Mouse (Mus musculus) thymus, adult 18-20 months (tissue): ENCODE data around the gene Psg16.

ENCODE experiments used
- DNase-seq, 2 experiments: peaks; one replicate each; pipeline ENCODE4 v3.0.0; 2022; ENCODE audit warnings: mixed read lengths in 2 of 2

Gene Psg16

DNA sequence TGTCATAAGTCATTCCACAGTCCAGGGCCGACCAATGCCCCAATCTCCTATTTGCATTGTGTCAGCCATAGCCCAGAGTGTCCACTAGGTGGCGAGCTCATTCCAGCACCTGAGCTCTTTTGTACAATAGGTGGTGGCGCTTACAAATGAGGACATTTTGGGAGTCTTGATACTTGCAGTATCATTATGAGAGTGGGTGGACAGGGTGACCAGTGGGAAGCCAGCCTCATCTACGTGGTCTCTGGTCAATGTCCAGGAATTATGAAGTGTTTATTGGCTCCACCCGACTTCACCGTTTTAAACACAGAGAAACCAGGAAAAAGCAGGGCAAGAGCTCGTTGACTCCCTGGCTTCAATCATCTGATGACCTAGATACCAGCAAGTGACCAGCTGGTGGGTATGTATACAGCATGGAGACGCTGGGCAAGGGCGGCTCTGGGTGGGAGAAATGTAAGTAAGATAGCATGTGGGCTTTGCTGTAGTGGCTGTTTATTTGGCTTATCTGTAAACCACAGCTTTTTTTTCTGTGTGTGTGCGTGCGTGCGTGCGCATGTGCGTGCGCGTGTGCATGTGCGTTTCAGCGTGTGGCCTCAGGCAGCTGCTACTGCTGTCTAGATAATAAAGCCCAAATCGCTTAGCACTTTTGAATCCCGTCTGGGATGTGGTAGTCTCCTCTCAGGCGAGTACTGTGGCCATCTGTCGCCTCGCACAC, at the start of gene Psg16:
Gene Psg16 (plus strand): TSS at position 137 of the 712 bp plus-strand sequence.
- DNase-seq: no peak

DNA sequence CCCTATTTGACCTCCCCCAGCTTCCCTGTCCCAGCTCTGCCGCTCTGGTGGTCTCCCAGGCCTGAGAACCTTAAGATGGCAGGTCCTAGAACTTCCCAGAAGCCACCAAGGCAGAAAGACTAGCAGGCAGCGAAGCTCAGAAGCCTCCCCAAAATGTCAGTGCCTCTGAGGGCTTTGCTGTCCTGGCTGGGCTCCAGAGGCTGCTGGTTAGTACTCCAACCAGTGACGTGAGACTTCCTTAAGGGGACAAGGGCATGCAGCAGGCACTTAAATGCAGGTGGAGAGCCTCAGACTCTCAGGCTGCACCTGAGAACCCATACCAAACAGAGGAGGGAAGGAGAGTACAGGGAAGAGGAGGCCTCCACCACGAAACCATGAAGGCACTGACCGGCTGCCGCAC, 49.7 kb upstream of the Psg16 start:
- DNase-seq: no peak

DNA sequence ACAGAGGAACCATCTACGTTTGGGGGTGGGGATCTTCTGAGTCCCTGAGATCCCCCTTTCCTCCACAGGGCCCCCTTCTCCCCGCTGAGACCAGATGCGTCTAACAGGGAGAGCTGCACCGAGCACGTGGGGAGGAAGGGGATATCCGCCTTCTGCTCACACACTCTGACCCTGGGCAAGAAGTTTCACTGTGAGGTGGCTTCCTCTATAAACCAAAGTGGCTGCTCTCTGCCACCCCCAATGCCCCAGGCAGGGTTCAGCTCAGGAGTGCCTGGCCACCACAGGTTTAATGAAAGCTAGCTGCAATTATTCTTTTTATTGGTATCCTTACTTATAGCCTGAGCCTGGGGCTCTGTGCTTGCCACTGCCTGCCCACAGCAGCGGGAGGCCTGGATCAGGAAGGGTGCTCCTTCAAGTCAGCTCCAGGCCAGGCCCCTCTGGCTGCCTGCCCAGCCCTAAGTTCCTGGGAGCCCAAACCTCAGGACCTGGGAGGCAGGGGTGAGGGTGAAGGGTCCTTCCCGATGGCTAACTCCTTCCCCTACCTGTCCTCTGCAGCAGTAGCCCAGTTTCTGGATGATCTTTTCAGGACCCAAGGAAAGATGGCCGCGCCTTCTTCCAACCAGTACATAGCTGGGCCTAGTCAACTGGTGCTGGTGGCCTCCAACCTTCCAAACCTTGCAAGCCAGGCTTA, 48.9 kb upstream of the Psg16 start:
- DNase-seq: peak; percentile 37 to 55

DNA sequence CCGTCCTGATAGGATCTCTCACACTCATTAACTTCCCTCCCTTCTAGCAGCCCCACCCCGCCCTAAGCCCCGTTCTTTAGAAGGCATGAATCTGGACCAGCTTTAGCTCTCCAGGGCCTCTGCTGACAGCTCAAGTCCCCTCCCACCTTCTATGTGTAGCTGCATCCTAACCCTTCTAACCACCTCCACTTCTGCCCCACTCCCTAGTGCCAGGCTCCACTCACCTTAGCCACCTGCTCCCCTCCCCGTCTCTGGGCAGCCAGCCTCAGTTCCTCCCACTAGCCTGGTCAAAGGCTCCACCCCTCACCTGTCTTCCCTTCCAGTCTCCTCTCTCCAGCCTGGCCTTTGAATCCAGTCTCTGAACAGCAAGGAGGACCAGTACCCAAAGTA, 48.3 kb upstream of the Psg16 start:
- DNase-seq: no peak

DNA sequence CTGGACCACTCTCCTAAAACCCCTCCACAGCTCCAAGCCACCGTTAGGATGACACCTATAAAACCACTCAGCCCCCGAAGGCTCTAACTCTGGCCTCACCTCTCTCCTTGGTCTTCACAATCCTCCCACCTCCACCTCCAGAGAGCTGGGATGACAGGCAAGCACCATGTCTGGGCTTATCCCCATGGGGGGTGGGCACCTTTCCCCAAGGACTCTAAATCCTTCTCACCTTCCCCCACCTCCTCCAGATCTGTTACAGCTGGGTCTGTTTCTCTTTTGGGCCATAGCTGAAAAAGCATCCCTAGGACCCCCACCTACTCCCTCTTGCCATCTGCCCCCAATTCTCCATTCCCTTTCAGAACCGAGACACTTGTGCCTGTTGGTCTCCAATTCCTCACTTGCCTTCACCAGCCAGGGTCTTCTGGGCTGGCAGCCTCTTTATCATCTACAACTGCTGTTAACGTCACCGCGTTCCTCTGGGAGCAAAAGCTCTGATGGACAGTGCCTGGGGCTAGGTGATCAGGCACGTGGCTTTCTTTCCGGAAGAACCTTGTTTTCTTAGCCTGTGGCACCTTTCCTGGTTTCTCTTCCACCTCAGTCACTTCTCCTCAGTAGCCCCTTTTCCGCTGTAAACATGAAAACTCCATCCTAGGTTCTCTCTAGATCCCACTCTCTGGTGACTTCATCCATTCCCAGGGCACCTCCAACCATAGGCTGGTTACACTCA, 47.8 kb upstream of the Psg16 start:
- DNase-seq: no peak

DNA sequence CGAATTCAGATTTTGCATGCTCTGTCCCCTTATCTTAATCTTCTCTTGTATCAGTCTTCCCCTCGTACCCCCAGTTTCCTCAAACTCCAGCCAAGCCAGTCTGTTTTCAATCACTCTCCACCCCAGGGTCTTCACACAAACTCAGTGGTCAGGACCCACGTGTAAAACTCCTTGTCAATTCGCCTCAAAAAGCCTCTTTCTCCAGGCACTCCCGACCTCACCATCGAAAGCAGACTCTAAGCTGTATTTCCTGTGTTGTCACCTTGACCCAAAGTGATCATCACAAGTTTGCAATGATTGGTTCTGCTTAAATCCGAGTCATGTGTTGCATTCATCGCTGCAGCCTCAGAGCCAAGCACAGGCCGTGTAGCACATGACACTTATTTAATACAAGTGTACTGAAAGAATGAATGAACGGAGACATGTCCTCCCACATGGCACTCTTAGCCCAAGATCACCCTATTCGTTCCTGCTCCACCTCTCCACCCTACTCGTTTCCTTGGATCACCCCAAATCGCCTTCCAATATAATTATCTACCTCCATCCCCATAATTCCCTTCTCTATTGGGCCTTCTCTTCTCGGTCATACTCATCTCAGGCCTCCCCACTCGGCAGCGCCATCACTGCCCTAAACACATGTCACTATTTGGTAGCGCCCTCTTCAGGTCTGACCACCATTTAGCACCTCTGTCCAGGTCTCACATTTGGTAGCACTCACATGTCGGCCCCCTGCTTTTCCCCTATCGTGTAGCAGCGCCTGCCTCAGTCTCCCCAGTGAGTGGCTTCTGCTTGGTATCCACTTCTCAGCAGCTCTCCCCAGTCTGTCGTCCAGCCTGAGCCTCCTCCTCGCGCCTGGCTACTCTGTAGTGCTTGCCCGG, 46.9 kb upstream of the Psg16 start:
- peak in 1 of 2 experiments; percentile 56 for DNase-seq

DNA sequence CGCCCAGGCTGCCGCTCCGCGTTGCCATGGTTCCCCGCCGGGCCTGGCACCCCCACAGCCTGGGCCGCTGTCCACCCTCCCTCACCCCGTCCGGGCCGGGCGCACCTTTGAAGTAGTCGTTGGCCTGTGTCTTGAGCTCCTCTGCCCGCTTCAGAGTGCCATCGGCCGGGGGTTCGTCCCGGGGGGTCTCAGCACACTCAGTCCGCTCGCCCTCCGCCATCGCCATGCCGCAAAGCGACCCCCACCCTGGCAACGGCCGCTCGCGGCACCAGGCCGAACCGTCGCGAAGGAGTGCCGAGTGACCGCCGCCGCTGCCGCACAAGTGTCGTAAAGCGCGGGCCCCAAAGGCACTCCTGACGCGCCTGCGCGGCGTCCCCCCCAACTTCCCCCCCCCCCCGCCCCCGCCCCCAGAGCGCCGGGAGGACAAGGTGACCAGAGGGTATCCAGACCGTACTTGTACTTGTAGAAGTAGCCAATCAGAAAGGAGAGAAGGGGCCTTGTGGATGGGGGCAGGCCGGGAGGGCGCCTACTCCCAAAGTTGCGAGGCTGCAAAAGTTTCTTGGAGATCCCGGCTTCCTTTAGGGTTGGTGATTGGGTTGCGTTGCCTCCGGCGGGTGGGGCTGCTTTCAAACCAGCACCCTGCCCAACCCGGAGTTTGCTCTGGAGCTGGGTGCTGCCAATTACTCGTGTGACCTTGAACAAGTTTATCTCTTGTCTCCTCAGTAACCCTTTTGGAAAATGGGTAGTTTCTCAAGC, 46.1 kb upstream of the Psg16 start, which contains the start of gene Ppp5c:
Gene Ppp5c (minus strand): TSS at position 337 of the 756 bp plus-strand sequence.
- peak; percentile 67 to 74 for DNase-seq

DNA sequence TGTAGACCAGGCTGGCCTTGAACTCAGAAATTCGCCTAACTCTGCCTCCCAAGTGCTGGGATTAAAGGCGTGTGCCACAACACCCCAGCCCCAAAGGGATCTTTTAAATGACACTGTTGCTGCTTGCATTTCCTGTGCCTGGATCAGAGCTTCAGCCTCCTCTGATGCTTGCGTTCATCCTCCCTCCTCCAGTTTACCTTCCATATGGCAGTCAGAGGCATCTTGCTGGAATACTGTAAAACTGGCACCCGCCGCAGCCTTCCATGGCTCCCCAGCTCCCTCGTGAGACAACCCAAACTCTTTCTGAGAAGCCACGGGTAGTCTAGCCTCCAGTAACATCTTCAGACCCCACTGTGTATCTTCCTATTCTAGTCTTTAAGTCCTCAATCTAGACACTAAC, 44.9 kb upstream of the Psg16 start:
- DNase-seq: no peak

DNA sequence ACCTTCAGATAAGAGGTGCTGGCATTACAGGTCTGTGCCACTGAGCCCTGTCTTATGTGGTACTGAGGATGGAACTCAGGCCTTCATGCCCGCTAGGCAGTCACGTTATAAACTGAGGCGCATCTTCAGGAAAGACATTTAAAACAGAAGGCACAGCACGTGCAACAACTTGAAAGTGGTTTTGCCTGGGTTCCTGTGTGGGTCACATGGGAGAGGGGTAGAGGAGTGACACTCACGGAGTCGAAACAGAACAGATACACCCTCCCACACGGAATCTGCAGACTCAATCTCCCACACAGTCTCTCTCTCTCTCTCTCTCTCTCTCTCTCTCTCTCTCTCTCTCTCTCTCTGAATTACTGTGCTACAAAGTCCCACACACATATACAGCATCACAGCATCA, 43.6 kb upstream of the Psg16 start:
- no peak for DNase-seq

DNA sequence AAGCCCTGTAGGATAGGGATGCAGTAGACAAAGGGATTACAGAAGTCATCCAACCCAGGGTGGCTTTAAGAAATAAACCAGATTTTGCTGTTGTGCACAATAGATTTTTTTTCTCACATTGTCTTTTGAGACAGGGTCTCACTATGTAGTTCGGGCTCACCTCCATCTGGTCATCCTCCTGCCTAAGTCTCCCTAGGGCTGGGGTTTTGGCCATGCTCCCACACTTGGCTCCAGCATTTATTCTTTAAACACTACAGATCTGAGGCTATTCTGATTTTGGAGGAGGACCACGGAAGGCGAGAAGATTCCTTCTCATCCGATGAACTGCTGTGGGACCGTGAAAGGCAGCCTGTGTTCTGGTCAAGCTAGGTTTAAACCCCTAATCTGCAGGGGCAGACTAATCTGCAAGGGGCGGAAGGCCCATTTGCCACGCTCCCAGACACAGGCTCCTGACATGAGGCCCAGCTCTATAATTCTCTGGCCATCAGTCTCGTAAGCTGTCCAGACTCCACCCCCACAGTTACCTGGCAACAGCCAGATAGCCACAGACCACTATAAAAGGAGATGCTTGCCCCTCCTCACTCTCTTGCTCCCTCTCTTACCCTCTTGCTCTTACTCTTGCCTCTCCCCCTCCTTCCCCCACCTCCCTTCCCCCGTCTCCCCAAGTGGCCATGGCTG, 35.7 kb upstream of the Psg16 start:
- DNase-seq: no peak

DNA sequence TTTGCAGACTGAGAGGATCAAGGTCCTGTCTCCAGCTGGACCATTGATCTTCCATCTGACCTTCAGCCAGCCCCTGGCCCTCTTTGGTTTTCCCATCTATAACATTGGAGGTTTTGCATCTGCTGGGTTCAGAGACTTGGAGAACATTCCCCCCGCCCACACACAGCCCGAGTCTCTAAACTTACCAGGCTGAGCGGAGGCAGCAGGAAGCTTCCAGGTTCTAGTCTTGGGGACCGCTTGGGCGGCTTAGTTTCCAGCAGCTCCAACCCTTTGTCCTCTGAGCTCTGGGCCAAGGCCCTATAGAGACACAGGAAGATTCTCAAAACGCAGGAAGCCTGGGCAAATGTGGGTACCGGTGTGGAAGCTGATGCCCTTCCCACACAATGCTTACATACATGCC, 34.5 kb upstream of the Psg16 start:
- DNase-seq: no peak

DNA sequence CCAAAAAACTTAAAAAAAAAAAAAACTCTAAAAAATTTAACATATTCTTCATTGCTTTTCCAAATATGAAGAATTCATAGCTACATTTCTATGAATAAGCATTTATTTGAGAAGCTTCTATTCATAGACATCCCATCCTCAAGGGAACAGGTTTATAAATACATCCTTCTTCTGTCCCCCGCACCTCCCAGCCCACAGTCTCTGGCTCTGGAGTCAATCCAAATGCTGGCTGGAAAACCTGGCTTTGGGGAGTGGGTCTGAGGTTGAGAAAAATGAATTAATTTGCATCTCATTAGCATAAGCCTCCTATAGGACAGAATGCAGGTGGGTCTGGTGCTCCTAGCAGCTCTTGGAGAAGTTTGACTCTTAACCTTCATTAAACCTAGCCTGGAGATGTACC, 28.1 kb upstream of the Psg16 start:
- peak in 1 of 2 experiments; percentile 1 for DNase-seq

DNA sequence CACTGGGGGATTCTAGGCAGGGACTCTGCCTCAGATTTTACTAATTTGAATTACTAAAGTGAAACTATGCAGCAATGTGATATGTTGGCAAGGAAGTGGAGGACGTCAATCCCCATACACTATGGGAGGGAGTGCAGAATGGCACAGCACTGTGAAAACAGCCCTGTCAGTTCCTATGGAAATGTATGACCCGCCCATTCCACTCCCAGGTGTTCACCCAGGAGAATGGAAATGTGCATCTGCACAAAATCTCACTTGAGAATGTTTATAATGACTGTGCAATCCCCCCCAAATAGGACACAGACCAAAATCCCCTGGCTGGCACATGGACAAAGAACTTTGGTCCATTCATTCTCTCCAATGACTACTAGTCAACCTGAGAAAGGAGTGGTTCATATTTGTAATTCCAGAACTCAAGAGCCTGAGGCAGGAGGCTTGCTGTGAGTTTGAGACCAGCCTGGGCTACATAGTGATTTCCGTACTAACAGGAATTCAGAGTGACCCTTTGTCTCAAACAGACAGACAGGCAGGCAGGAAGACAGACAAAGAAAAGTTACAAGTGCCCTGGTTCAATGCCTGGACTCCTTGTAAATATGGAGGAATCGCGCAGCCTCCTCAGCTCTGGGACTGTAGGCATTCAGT, 26.7 kb upstream of the Psg16 start:
- DNase-seq: no peak

DNA sequence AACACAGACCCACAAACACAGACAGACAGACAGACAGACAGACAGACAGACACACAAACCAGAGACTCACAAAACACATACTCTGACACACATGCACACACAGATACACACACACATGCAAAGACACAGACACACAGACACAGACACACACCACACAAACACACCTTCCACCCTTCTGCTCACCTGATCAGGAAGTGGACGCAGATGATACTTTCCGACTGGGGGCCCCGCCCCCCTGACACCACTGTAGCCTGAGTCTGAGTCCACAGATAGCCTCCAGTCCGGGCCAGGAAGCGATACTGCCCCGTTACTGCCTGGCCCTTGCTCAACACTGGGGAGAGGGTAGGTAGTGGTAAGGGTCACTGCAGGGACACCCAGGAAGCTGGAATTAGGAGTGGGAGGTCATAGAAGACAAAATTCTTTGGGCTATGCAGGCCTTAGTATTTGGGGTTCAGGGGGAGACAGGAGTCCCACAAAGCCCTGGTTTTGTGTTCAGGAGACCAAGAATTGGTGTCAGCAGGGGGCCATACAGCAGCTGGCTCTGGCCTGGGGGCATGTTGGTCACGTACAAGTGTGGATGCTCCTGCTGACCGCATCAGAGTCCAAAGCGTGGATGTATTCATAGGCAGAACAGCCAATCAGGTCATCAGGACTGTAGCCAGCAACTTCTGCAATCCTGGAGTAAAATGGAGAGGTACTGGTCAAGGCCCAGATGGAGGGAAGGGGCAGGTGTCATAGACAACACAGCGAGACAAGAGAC, 25.2 kb upstream of the Psg16 start:
- DNase-seq: no peak

DNA sequence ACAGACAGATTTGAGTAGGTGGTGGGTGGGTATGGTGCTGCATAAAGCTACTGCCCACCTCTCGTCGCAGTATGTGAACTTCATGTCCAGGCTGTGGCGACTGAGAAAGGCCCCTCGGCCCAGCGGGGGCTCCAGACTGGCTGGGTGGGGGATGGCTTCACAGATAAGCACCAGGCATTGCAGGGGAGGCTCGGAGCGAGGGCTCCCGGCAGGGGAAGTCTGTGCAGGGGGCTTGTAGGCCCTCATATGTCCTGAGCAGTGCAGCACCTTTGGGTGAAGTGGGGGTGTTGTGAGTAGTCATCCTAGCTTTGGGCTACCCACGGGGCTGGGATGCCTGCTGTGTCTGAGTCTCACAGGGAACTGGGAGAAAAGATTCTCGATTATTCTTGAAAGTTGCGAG, 23.3 kb upstream of the Psg16 start:
- no peak for DNase-seq

DNA sequence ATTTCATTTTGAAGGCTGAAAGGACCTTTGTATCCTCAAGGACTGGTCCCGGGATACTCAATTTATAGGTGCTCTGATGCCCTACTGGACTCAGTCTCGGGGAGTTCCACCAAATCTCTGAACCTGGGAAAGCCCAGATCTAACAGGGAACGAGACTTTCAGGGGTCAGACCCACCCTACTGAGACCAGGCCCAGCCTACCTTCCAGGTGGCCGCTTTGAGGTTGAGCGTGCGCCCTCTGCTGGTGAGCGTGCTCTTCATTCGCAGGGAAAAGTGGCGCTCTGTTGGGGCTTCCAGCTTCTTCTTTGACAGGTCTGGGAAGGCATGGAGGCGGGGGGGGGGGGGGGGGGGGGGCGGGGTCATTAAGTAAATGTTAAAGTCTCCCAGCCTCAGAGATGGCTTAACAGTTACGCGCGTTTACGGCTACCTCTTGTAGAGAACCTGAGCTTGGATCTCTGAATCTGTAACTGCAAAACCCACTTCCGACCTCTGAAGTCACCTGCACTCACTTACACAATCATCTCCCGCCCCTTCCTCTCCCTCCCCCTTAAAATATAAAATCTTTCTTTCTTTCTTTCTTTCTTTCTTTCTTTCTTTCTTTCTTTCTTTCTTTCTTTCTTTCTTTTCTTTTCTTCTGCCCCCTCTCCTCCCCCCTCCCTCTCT, 22.8 kb upstream of the Psg16 start:
- DNase-seq: peak in 1 of 2 experiments; percentile 65

DNA sequence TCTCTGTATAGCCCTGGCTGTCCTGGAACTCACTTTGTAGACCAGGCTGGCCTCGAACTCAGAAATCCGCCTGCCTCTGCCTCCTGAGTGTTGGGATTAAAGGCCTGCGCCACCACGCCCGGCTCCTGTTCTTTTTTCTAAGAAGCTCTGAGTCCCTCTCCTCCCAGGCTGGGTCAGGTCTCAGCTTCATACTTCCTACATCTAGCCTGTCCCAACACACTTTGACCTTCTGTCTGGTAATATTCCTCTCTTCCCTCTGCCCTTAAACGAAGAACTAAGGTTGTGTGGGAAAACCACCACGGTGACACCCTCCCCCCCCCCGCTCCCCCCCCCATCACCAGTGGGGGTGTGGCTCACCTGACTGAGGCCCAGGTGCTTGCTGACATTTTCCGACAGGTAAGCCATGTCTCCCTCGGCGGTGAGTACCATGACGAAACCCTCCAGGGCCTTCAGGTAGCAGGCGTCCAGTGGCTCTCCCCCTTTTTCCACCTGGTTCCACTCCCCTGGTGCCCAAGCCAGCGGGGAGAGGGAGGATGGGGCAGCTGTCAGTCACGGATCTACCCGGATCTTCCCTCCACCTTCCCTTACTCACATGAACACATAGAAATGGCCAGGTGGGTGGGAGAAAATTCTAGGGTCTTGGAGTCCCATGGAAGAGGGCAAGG, 19.4 kb upstream of the Psg16 start:
- DNase-seq: no peak

DNA sequence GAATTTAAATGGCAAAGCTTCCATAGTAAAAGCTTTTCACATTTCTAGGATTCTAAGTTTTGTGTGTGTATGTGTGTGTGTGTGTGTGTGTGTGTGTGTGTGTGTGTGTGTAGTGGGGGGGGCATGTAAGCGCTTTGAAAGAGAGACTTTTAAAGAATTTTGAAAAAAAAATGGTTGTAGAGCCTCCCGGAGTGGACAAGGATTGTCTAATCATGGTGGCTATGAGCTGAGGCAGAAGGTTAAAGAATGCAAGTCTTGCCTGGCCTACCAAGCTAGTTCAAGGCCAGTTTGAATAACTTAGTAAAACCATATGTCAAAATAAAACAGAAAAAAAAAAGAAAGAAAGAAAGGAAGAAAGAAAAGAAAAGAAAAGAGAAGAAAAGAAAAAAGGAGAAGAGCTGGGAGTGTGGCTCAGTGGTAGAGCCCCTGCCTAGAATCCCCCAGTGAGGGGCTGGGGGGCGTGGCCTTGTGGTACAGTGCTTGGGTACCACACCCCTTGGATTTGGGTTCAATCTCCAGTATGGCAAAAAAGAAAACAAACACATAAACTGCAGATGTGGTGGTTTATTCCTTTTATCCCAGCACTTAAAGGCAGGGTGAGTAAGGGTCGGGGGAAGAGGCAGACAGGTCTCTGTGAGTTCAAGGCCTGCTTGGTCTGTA, 18.4 kb upstream of the Psg16 start:
- no peak for DNase-seq
